ENCODE assay signal across 25 mouse cellular contexts in the genomic region with DNA sequence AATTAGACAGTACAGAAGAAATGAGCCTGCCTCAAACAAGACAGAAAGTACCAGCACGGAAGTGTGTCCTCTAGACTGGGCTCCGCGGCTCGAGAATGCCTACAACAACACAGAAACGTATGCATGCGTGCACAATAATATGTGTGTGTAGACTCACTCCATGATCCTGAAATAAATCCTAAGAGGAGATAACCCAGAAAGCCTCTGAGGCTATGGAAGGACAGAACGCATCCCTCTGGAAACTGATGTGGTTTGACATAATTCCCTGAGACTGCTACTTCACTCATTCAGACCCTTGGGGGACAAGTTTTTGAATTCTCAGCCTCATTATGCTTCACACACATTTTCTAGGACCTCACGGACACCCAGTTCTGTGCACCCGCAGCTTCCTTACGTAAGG.
"Had no signal": no experiment of that assay in that cellular context is flagged by ENCODE, and none has a peak within 500 bp of the region (broad histone marks: within the 10 kb centered on the region; RNA-seq: fewer than 3 reads in every experiment).

No protein-coding gene starts in this region.

- DNase-seq: forebrain, postnatal 0 days; gastrocnemius, postnatal 14 days; gastrocnemius, postnatal 36 days; heart, adult 18-20 months; heart, postnatal 14 days; heart, postnatal 36 days; kidney, adult 11 months; kidney, adult 2 months; kidney, adult 9 months; kidney, postnatal 14 days; kidney, postnatal 36 days; layer of hippocampus, postnatal 36 days; left cerebral cortex, postnatal 4 days; liver, embryonic 13.5 days had no signal

- H3K36me3 ChIP-seq: heart, embryonic 13.5 days; heart, embryonic 15.5 days; hindbrain, embryonic 15.5 days; kidney, embryonic 15.5 days; limb, embryonic 13.5 days had no signal

- H3K4me2 ChIP-seq: heart, embryonic 11.5 days; heart, embryonic 13.5 days; heart, embryonic 15.5 days; hindbrain, embryonic 13.5 days; hindbrain, embryonic 15.5 days; kidney, embryonic 15.5 days; limb, embryonic 13.5 days; limb, embryonic 15.5 days; liver, embryonic 13.5 days had no signal

- H3K9me3 ChIP-seq: heart, embryonic 13.5 days; heart, embryonic 15.5 days; hindbrain, embryonic 13.5 days; hindbrain, embryonic 15.5 days; kidney, embryonic 15.5 days; limb, embryonic 13.5 days; limb, embryonic 15.5 days; liver, embryonic 13.5 days had no signal

- H3K9ac ChIP-seq: forebrain, postnatal 0 days; heart, embryonic 13.5 days; heart, embryonic 15.5 days; hindbrain, embryonic 13.5 days; hindbrain, embryonic 15.5 days; kidney, embryonic 15.5 days; limb, embryonic 13.5 days; limb, embryonic 15.5 days had no signal

- ATAC-seq: forebrain, postnatal 0 days; hindbrain, postnatal 0 days; intestine, embryonic 16.5 days had no signal

- H3K27me3 ChIP-seq: heart, embryonic 13.5 days; heart, embryonic 15.5 days; hindbrain, embryonic 13.5 days; hindbrain, embryonic 15.5 days; kidney, embryonic 15.5 days; limb, embryonic 13.5 days; limb, embryonic 15.5 days; liver, embryonic 13.5 days had no signal

- H3K4me3 ChIP-seq: heart, embryonic 13.5 days; heart, embryonic 15.5 days; hindbrain, embryonic 13.5 days; hindbrain, embryonic 15.5 days; kidney, embryonic 15.5 days; limb, embryonic 13.5 days; limb, embryonic 15.5 days; liver, embryonic 13.5 days had no signal

- H3K27ac ChIP-seq: heart, embryonic 13.5 days; heart, embryonic 15.5 days; hindbrain, embryonic 13.5 days; hindbrain, embryonic 15.5 days; hindbrain, postnatal 0 days; kidney, embryonic 15.5 days; kidney, postnatal 0 days; limb, embryonic 13.5 days; limb, embryonic 15.5 days; liver, embryonic 13.5 days had no signal
